Mouse (Mus musculus) layer of hippocampus, postnatal 10 days (tissue): ENCODE results near the gene Smtnl2. TPM values are rescaled to one million over a fixed set of nuclear protein-coding genes. Genes with fewer than 3 reads are reported as not detected.
"Not testable (repeated sequence)": the region's sequence is repeated elsewhere in the genome, so short reads cannot be mapped to it uniquely, and the experiment has no call there.

Source experiments
- DNase-seq, 2 experiments: peaks; one replicate each; pipeline ENCODE4 v3.0.0; 2021; ENCODE audit warnings: low spot score in 2 of 2
- microRNA-seq, 2 experiments: library from miRNA; unstranded; fragments of <30 nt; microRNA quantifications; one replicate each; pipeline ENCODE4 v1.2.0; 2021
- total RNA-seq, 2 experiments: library from RNA; stranded (reverse); gene quantifications; 2 replicates each; pipeline ENCODE4 v1.2.3; 2021

The Smtnl2 gene
- total RNA-seq, 2 experiments from 2014 or later, result 4.5 to 5.0 TPM

DNA sequence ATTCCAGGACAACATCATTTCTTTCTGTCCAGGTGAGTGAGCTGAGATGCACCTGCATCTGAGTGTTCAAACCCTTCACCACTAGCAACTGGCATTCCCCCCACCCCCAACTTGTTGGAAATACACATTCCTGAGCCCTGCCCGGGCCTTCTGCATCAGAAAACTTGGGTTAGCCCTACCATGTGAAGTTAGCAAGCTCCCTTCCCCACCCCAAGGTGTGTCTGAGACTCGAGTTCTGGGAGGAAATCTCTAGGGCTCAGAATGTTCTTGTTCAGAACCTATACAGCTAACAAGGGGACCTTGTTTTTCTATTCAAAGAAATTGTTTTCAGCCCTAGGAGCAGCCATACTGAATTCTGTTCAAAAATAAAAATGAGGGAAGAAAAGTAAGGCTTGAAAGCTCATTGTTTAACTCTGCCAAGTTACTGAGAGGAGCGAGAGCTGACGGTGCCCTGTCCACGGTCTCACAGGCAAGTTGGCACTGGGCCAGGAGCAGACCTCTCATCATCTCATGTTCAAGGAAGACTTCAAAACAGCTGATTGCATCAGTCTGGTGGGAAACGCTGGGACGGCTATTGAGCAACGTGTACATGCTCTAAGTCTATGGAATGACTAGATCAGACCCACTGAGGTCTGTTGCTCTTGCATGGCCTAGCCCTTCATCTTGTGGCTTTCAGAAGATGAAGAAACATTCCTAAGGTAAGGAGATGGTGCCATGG, 47.8 kb downstream of the Smtnl2 start:
- no peak for DNase-seq

DNA sequence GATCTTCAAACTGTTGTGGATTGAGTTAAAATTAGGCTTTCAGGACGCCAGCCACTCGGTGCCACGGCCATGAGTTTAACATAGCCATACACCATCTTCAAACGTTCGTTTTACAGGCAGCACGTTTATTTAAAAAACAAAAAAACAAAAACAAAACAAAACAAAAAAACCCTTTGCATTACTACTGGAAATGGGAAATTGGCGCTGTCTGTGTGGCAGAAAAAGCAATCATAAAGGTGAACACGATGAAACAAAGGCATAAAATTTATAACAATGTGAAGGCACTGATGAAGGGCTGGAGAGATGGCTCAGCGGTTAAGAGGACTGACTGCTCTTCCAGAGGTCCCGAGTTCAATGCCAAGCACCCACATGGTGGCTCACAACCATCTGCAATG, 49.2 kb downstream of the Smtnl2 start, which contains the start of gene Tekt1:
Tekt1 (minus strand) TSS at position 96 of the 395 bp plus-strand sequence.
- no peak for DNase-seq

DNA sequence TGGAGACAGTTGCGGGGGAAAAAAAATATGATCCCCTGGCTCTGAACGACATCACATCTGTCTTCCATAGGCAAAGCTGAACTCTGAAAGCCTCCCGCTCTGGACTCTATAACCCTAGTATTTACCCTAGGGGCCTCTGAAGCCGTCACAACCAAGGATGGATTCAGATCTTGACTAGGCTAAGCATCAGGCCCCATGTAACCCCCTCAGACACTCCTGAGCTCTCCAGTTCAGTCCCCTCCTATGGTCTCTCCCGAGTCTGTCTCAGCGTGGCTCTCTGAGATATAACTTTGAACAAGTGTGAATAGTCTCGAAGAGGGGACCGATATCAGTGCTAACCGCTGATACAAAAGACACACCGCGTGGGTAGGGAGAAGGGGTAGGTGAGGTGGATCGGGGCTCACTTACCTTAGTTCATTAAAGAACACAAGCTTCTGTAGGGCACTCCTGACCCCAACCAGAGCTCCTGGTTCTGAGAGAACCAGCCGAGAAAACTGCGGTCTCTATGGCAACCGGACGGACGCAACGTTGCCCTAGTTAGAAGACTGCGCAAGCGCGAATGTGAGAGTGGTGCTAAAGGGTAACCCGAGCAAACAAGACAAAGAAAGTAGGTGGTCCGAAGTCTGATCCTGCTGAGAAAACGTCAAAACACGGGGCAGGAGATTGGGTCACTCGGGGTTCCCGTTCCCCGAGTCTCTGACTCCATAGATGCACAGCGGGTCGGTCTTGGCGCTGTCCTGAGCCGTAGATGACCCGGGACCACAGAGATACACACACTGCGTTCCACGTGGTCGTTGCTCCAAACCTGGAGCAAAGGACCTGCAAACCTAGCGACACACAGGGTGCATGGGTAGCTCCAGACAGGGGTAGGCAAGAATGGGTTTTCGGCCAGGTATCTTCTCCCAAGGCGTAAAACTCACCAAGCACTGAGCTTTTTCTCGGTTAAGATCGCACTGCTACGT, 49.8 kb downstream of the Smtnl2 start:
- DNase-seq, result peak; percentile 73 to 76

DNA sequence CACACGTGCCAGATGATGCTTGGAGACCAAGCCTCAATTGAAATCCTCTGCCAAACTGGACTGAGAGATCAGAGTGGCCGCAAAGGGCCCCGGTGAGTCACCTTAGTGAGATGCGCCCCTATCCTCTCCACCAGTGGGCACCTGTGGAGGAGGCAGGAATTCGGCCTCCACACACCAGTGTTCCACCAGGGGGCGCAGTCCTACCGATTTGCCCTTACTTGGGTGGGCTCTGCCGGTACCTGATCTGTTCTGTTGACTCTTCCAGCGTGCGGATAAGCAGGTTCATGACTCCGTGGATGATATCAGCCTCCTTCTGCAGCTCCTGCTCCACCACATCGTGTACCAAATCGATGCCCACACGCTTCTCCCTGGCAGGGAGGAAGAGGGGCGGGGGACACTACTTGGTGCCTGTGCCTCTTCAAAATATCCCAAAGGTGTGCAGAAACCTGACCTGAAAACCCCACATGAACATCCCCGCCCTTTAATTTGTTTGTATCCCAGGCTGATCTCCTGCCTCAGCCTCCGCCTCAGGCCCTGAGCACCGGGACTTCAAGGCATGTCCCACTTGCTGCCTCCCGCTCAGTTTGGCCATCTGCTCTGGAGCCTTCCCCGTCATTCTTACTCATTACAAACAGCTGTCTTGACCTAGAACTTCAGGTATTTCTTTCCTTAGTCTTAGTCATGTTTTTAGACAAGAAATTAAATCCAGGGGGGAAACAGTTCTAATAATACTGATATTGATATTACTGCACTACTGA, 56.4 kb downstream of the Smtnl2 start:
- DNase-seq, result peak; percentile 72 to 81

DNA sequence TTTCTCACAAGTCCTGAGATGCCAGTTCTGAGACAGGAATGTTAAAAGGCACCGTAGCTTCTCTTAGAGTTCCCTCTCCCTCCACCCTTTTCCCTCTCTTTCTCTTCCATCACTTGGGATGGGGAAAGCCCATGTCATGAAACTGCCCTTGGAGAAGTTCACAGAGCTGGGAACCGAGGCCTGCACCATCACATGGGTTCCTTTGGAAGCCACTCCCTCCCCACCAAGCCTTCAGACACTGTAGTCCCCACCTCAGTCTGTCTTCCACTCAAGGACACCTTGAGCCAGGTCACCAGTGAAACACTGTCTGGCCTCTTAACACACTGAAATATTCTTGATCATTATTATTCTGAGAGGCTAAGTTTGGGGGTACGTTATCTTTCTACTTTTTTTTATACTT, 58.3 kb downstream of the Smtnl2 start:
- DNase-seq, result no peak

DNA sequence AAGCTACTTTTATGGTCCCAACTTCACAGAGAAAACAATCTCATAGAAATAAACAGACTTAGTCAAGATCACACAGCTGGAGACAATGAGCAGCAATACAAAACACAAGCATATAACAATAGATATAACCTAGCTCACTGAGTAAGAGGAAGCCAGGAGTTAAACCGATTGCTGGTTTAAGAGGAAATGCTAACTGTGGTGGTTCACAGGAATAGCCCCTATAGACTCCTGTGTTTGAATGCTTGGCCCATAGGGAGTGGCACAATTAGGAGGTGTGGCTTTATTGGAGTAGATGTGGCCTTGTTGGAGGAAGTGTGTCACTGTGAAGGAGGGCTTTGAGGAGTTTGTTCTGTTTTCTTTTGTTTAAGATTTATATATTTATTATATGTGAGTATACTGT, 59.2 kb downstream of the Smtnl2 start:
- no peak for DNase-seq

DNA sequence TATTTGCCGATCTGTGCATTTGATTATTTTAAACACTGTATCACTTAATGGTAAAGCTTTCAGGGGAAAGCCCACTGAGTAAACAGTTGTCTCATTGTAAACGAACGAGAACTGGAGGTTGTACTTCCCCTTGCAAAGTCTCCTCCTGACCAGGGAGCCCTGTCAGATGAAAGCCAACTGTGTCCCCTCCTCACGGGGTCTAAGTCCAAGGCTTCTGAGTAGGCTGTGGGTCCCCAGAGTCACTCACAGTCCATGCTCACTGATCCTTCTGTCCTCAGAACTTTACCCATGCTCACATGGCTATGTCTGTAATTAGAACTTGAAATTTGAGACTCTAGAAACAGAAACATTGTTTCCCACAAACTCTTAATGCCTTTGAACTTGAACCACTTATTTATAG, 61.9 kb downstream of the Smtnl2 start:
- no peak for DNase-seq

DNA sequence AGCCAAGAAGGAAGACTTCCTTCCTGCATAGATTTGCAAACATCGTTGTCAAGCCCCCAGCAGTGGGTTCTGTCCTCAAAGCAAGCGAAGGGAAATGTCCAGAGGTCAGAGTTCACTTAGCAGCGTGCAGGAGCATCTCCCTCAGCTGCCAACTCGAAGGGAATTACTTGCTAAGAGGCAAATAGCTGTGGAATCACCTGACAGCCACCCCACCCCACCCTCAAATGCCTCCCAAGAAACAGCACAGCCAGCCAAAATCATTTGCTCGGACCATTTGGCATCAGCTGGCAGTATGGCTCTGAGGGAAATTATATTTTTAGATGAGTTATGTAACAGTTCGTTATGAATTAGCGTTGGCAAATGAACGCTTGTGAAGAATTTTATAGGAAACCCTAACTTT, 62.5 kb downstream of the Smtnl2 start:
- no peak for DNase-seq

DNA sequence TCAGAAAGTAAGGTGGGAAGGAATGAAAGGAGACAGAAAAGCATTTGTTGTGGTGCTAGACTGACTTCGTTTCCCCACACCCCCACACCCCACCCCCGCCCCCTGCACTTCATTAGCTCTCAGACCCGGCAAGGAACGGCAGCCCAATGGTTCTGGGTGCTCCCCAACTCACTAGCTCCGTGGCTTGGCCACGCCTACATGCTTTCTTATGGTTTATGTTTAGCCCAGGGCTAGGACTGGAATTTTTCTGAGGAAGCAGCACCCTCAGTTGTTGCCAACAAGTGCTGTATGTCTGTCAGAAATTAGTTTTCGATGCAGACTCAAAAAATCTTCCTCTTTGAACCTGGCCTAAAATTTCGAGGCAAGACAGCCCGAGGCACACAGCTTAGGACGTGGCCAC, 63.0 kb downstream of the Smtnl2 start:
- no peak for DNase-seq

DNA sequence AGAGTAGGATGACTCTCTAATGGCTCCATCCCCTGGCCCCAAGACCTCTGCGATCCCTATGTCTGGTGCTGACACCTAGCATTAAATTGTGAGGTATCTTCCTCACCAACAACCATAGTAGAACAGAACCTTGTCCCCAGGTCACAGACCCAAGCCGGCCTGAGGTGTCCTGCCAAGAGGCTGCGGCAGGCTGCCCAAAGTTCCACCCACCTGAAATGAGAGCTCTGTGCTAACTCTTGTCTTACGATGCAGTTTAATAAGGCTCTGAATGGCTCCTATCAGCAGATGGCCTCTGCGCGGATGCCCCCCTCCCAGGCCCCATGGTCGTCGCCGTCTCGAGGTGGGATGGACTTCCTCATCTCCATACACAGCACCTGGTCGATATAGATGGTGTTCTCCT, 67.0 kb downstream of the Smtnl2 start:
- no peak for DNase-seq

DNA sequence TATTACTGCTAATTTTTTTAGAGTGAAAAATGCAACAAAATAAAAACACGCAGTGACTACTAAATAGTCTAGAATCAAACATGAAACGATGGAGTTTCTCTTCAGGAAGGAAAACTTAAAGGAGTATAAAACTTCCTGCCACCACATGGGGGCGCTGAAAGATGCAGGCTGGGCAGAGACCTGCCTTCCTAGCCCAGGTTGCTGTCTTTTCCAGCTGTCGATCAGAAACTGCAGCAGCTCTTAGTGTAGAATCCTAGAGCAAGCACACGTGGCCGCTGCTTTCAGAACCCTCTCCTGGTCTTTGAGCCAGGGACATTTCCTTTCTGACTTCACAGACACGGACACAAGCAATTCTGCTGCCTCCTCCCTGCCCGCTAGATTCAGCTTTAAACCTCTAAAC, 67.6 kb downstream of the Smtnl2 start:
- peak; percentile 60 to 69 for DNase-seq

DNA sequence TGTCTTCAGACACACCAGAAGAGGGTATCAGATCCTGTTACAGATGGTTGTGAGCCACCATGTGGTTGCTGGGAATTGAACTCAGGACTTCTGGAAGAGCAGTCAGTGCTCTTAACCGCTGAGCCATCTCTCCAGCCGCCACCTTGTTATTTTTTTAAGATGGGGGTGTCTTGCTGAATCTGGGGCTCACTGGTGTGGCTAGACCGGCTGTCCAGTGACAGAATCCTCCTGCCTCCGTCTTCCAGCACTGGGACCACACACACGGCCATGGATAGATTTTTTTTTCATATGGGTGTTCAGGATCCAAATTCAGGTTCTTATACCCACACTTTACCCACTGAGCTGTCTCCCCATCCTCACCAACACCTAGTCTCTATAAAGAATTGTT, 68.3 kb downstream of the Smtnl2 start:
- DNase-seq, result not testable (repeated sequence)

DNA sequence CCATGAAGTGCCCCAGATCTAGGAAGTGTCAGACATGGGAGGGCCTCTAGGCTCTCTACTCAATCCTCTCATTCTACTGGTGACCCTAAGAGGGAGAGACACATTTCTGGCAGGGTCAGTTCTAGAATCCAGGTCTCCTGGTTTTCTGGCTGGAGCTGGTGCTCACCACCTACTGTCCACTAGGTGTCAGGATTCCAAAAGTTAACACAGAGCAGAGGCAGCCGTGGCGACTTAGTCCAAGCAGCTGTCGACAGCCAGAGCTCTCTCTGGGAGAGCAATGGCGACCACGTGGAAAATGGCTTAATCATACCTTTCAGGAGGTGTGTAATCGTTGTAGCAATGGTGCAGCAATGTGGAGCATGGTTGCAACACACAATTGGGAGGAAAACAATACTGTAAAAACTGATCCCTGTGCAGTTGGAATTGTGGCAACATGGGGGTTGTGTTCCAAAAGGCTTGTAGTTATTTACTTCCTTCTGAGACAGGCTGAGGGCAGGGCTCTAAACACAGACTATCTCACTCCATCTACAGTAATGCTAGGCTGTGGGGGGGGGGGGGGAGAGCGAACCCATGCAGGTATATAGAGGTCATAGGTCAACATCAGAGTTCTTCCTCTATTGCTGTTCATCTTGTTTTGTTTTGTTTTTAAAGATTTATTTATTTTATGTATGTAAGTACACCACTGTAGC, 68.8 kb downstream of the Smtnl2 start:
- peak; percentile 63 to 70 for DNase-seq

DNA sequence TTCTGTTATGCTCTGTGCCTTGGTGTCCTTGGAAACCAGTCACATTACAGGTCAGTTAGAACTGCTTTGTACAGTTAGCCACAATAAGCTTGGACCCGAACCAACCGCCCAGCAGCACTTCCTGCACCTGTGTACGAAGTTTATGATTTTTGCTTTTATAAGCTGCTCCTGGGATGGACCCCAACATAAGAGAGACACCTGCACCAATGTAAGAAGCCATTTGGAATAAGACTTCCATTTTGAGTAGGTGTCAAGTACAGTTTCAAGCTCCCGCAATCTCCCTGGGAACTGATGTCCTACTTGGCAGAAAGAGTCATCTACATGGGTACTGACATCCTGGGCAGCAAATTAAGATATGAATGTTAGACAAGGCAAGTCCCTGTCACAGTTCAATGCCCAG, 71.8 kb downstream of the Smtnl2 start:
- no peak for DNase-seq

Small RNA genes within 50 kb of the gene (microRNA-seq; reads per million reads assigned to microRNA genes)
- gene Mir6338, result 0 reads per million in 2 experiments

Other genes starting within 250 kb of the Smtnl2 start
- 10 to 100 TPM; 11.2 to 14.3 TPM for gene Gm43951, start 204.9 kb downstream of the Smtnl2 start, total RNA-seq
- gene 4933427D14Rik, start 204.3 kb downstream of the Smtnl2 start, total RNA-seq, result 10 to 100 TPM; 23.4 to 24.3 TPM
- 10 to 100 TPM; 55.1 to 56.5 TPM for gene Txndc17, start 204.2 kb downstream of the Smtnl2 start, total RNA-seq
- 10 to 100 TPM; 14.3 to 15.8 TPM for gene Med31, start 196.1 kb downstream of the Smtnl2 start, total RNA-seq
- gene Slc13a5, start 144.5 kb downstream of the Smtnl2 start, total RNA-seq, result 10 to 100 TPM; 13.0 to 17.8 TPM
- 1 to 10 TPM; 1.9 to 2.5 TPM for gene Xaf1, start 110.1 kb downstream of the Smtnl2 start, total RNA-seq
- not detected for gene Fbxo39, start 97.3 kb downstream of the Smtnl2 start, total RNA-seq
- gene Tekt1, start 49.3 kb downstream of the Smtnl2 start, total RNA-seq, result 1 to 10 TPM; 2.5 to 4.7 TPM
- gene Ggt6, start 23.8 kb upstream of the Smtnl2 start, total RNA-seq, result not detected
- gene Mybbp1a, start 29.6 kb upstream of the Smtnl2 start, total RNA-seq, result 10 to 100 TPM; 50.2 to 55.0 TPM
- 10 to 100 TPM; 58.4 to 59.6 TPM for gene Spns2, start 78.2 kb upstream of the Smtnl2 start, total RNA-seq
- gene Spns3, start 138.8 kb upstream of the Smtnl2 start, total RNA-seq, result under 1 TPM; 0.18 to 0.22 TPM
- gene Ube2g1, start 195.6 kb upstream of the Smtnl2 start, total RNA-seq, result 10 to 100 TPM; 50.4 to 52.6 TPM